Mouse (Mus musculus): ENCODE measurements around the gene Tm7sf2.
A peak's percentile ranks its signal among the peaks of the same experiment; 100 is the strongest.
"Not testable (repeated sequence)": the region's sequence is repeated elsewhere in the genome, so short reads cannot be mapped to it uniquely, and the experiment has no call there.

Gene Tm7sf2

GRCm38 (mm10) chr19:6068951-6069350, 778 bp upstream of the Tm7sf2 start:
- DNase-seq = no peak

DNA sequence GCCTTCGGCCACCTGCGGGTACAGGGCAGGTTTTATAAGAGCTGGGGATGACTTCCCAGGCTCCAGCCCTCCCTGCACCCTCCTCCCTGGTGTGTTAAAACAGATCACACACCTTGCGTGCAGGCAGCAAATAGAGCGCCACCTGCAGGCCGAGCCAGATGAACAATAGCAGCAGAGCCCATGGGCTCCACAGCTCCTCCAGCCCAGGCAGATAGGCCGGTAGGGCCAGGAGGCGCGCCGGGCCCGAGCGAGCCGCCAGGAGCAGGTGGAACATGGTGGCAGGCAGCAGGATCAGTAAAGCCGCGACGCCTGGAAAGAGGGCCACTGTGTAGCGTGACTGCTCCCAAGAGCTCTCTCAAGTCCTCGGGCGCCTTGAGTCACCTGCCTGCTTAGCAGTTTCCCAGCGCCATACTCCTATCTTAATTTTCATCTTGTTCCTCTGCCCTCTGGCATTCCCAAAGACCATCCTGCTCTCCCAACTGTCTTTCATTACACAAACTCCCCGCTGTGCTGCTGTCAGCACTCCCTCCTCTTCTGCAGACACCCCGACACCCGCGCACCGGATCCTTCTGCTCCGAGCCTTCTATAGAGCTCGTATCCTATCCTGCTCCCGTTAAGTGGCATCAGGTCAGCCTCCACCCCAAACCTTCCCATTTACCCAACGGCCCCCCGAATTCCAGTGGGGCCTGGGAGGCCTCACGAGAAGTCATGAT, 1.0 kb downstream of the Tm7sf2 start:
- peak; percentile 96 for DNase-seq

DNA sequence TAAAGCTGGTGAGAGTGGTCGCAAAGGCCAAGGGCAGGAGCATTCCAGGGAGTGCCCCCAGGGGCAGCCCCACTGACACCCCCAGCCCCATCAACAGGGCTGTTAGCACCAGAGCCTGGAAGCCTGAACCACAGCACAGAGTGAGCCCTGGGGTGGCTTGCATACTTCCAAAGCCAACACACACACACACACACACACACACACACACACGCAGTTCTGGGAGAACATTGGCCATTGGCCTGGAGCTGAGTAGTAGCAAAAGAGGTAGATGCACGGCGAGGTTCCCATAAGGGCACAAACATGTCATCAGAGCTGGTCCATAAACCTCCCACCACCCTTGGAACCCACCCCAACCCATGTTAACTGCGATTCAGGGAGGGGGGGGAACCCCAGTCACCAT, 1.6 kb downstream of the Tm7sf2 start:
- DNase-seq = no peak

- peak; percentile 92 for DNase-seq
These were observed 5.1 kb downstream of the Tm7sf2 start for GRCm38 (mm10) chr19:6063081-6063480.

DNA sequence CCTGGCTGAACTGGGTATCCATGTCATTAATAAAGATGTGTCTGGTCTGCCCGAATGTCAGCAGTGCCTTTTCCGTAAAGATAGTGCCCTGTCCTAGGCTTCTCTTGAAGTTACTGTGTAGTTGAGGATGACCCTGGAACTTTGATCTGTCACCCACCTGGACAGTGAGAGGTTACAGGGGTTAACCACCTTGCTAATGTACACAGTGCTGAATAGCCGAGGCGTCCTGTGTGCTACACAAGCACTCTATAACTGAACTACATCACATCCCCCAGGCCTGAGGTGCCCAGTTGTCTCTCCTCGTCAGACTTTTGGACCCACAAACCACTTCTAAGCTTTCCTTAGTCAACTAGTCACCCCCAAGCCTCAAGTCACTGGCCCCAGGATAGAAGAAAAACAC, 5.8 kb downstream of the Tm7sf2 start:
- DNase-seq = peak; percentile 90

DNA sequence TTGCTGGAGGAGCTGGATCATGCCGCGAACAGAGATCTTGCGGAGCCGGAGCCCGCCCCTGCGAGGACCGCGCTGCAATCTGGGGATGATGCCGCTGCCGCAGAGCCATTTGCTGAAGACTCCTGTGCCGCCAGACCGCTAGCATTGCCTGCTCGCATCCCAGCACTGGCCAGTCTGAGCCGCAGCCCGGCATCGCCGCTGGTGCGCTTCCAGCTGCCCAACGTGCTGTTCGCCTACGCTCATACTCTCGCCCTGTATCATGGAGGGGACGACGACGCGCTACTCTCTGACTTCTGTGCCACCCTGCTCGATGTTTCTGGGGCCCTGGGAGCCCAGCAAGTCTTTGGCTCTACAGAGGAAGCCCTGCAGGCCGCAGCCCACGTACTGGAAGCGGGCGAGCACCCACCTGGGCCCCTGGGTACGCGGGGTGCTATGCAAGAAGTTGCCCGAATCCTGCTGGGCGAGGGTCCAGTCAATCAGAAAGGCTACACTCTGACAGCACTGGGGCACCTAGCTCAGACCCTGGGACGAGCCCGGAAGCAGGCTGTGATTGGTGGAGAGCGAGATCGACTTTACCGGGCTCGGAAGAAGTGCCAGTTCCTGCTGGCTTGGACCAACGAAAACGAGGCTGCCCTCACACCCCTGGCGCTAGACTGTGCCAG, 6.4 kb downstream of the Tm7sf2 start:
- peak; percentile 96 for DNase-seq

DNA sequence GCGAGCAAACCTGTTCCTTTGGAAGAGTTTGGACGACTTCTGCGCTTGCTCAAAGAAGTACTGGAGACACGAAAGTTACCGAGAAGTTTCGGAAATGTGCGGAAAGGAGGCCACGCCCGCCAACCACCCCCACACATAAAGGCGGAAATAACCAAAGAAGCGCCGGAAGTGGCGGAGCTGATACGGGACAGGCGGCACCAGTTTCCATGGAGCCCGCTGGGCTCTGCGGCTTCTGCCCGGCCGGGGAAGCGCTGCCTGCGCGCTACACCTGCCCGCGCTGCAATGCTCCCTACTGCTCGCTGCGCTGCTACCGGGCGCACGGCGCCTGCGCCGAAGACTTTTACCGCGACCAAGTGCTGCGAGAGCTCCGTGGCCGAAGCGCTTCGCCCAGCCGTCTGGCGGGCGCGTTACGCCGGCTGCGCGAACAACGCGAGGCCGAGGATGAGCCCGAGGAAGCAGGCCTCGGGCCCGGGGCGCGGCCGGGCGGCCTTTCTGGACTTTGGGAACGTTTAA, 7.1 kb downstream of the Tm7sf2 start, which contains the start of gene Znhit2:
Gene Znhit2, plus strand, starts transcription at position 172 of the 513 bp plus-strand sequence.
- peak; percentile 99 for DNase-seq

DNA sequence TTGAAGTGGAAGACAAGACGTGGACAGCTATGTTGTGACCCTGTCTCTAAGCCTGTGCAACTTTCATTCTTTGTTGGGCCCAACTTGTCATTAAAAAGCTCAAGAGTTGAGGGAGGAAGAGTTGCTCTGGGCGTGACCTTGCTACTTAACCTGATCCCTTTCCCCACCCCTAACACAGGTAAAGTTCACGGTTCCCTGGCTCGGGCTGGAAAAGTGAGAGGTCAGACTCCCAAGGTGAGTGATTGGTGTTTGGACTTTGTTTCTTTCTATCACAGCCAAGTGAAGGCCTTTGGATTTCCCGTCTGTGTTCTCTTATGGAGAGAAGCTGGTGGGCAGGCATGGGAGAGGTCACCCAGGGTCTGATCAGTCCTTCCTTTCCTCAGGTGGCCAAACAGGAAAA, 9.2 kb downstream of the Tm7sf2 start:
- peak; percentile 92 for DNase-seq

- DNase-seq = peak; percentile 90
These were observed 9.7 kb downstream of the Tm7sf2 start for GRCm38 (mm10) chr19:6058513-6058912.

GRCm38 (mm10) chr19:6057313-6058096, 10.7 kb downstream of the Tm7sf2 start, which contains the start of the genes Mrpl49 and Fau:
Mrpl49 (minus strand) TSS chr19:6057785.
Fau (plus strand) TSS chr19:6057844.
- peak; percentile 100 for DNase-seq

GRCm38 (mm10) chr19:6056696-6057095, 11.5 kb downstream of the Tm7sf2 start:
- DNase-seq = peak; percentile 90

DNA sequence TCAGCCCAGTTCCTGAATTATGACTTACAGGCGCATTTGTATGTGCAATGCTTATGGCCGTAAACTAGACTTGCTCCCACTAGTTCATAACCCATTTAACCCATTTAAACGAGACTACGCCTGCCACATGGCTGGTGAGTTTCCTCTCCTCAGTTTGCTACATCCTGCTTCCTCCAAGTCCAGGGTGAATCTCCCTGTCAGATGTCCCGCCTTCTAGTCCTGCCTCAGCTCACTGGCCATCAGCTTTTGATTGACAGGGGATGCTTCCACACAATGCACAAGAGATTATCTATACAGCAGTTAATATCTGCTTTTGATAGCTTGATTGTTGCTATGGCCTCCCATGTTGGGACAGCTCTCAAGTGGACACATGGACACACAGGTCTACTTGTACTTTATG, 13.9 kb downstream of the Tm7sf2 start:
- peak; percentile 91 for DNase-seq

DNA sequence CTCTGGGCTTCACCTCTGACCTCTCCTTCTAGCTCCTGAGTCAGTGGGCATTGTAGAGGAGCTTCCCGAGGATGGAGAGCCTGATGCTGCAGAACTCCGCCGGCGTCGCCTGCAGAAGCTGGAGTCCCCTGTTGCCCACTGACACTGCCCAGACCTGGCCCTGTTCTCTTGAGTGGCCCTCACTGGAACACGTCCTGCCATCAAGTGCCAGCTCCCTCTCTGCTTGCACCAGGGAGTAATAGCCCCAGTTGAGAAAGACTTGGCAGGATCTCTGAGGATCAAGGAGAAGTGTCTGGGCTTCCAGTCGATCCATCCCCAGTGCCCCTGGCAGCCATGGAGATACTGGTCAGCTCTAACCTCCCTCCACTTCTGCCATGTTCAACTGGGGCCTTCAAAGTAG, 15.7 kb downstream of the Tm7sf2 start:
- DNase-seq = no peak

GRCm38 (mm10) chr19:6048681-6049410, 19.3 kb downstream of the Tm7sf2 start:
- DNase-seq = peak; percentile 90

DNA sequence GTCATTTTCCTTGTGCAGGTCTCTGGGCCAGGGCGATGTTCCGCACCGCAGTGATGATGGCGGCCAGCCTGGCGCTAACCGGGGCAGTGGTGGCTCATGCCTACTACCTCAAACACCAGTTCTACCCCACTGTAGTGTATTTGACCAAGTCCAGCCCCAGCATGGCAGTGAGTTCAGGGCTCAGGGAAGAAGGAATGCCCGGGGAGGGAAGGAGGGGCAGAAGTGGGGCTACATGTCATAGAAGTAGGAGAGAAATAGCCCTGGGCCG, 20.3 kb downstream of the Tm7sf2 start:
- DNase-seq = peak; percentile 93

DNA sequence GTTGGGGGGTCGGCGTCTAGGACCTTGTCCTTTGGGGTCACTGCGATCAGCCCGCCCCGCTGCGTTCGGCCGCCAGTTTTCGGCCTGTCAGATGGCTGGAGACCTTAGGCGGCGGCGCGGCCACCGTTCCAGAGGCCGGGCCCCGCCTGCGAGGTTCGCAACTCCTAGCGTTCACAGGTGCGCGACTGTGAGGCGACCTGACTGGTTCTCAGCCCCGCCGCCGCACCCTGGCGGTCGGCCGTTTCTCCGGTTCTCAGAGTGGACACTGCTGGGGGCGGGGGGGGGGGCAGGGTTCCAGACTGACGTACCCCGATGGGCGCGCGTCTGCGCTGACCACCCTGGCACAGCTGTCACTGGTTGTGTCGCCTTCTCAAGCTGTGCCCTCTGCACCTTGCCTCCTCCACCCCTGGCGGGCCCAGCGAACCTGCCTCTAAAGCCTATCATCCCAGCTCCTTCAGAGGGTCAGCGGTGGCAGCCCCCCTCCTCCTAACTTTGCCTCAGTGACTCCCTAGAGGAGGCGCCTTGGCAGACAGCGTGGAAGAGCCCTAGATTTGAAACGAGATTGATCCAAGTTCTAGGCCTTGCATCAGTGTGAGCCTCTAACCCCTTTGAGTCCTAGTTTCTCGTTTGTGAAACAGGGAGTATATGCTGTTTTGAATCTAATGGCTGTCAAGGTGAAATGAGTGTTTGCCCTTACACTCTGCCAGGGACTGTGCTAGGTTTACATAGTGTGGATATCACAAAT, 20.8 kb downstream of the Tm7sf2 start:
- no peak for DNase-seq

GRCm38 (mm10) chr19:6046294-6047153, 21.6 kb downstream of the Tm7sf2 start, which contains the start of gene Syvn1:
Syvn1 (plus strand) TSS chr19:6046576.
- DNase-seq = peak; percentile 100

GRCm38 (mm10) chr19:6045366-6046293, 22.5 kb downstream of the Tm7sf2 start:
- no peak for DNase-seq

- DNase-seq = not testable (repeated sequence)
These were observed 24.1 kb downstream of the Tm7sf2 start for GRCm38 (mm10) chr19:6044102-6044501.

GRCm38 (mm10) chr19:6042293-6042692, 25.9 kb downstream of the Tm7sf2 start:
- no peak for DNase-seq
